Comparison of ENCODE assay signal across 26 mouse cellular contexts in the genomic region with DNA sequence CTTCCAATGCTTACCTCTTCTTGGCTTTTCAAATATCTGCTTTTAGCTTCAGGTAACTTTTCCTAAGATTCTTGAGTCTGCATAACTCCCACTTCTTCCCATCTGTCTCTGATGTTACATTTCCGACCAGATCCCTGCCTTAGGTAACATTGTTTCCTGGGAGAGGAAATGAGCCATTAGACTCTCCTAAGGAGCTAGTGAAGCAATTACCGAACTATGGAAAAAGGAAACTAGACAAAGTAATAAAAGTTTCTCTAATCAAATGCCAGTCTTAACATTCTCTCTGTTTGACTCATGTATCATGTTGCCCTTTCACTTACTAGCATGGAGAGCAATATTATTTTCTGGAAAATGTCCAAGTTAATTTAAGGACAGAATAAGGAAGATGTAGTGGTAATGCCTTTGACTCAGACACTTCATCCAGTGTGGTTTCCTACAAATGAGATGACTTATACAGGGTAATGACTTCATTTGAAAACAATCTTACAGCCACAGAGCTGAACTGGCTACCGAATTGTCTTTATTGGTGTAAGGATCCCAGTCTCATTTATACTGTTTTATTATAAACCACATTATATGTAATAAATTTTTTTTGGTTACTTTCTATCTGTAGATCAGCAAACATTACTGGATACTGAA.
"Had no signal": no experiment of that assay in that cellular context is flagged by ENCODE, and none has a peak within 500 bp of the region (broad histone marks: within the 10 kb centered on the region; RNA-seq: fewer than 3 reads in every experiment).

No protein-coding gene starts in this region.

- H3K4me1 ChIP-seq: heart, embryonic 13.5 days; heart, embryonic 15.5 days; hindbrain, embryonic 12.5 days; intestine, embryonic 15.5 days; limb, embryonic 10.5 days; limb, embryonic 12.5 days; liver, embryonic 13.5 days had no signal

- DNase-seq: gastrocnemius, adult 2 months; gastrocnemius, postnatal 10 days; gastrocnemius, postnatal 25 days; heart, adult 11 months; heart, adult 2 months; heart, postnatal 14 days; heart, postnatal 36 days; kidney, adult 18-20 months; kidney, adult 8-10 months; kidney, postnatal 10 days; kidney, postnatal 25 days; kidney, postnatal 4 days; liver; liver, embryonic 13.5 days had no signal

- H3K27ac ChIP-seq: gastrocnemius, adult 2 months; heart, adult 2 months; heart, embryonic 13.5 days; heart, embryonic 15.5 days; hindbrain, embryonic 12.5 days; hindbrain, embryonic 14.5 days; intestine, embryonic 15.5 days; layer of hippocampus, adult 2 months; left cerebral cortex, adult 2 months; limb, embryonic 10.5 days; limb, embryonic 12.5 days; liver, embryonic 13.5 days had no signal

- H3K4me3 ChIP-seq: gastrocnemius, adult 2 months; heart, adult 2 months; heart, embryonic 13.5 days; heart, embryonic 15.5 days; hindbrain, embryonic 12.5 days; intestine, embryonic 15.5 days; layer of hippocampus, adult 2 months; left cerebral cortex, adult 2 months; limb, embryonic 10.5 days; limb, embryonic 12.5 days; liver, embryonic 13.5 days had no signal

- H3K27me3 ChIP-seq: heart, embryonic 13.5 days; heart, embryonic 15.5 days; hindbrain, embryonic 12.5 days; intestine, embryonic 15.5 days; limb, embryonic 12.5 days; liver, embryonic 13.5 days had no signal

- ATAC-seq: hindbrain, embryonic 16.5 days; inflammation-experienced regulatory T-cells, adult 6 months; intestine, embryonic 15.5 days; intestine, postnatal 0 days had no signal

- H3K36me3 ChIP-seq: heart, embryonic 13.5 days; heart, embryonic 15.5 days; hindbrain, embryonic 12.5 days; intestine, embryonic 15.5 days; limb, embryonic 10.5 days; limb, embryonic 12.5 days; liver, embryonic 13.5 days had no signal
